Mouse (Mus musculus): ENCODE measurements around the gene Cd200r4. TPM values are rescaled to one million over a fixed set of nuclear protein-coding genes. Genes with fewer than 3 reads are reported as not detected.
"Not testable (repeated sequence)": the region's sequence is repeated elsewhere in the genome, so short reads cannot be mapped to it uniquely, and the experiment has no call there.

Gene Cd200r4
- polyA plus RNA-seq, 1 experiment from 2014 or later, result 0.16 TPM

GRCm38 (mm10) chr16:44780751-44781150, 30.8 kb upstream of the Cd200r4 start:
- Histone ChIP-seq H3K36me3 (no peaks in the 10 kb centered on the region), H3K4me1 (replicated peaks) (no peaks in the 10 kb centered on the region), H3K4me2 (no peak overlapping the region), H3K9me3 (replicated peaks) (no peaks in the 10 kb centered on the region), H3K4me3 (no peak overlapping the region), H3K27me3 (no peaks in the 10 kb centered on the region), H3K27ac (no peak overlapping the region), H3K9ac (no peak overlapping the region)
- 71% methylated on average over 4 of the region's 4 CpGs for WGBS
- ATAC-seq (replicated peaks; ENCODE audit: insufficient number of reproducible peaks, insufficient read depth, low FRiP score, low read depth), result no peak

DNA sequence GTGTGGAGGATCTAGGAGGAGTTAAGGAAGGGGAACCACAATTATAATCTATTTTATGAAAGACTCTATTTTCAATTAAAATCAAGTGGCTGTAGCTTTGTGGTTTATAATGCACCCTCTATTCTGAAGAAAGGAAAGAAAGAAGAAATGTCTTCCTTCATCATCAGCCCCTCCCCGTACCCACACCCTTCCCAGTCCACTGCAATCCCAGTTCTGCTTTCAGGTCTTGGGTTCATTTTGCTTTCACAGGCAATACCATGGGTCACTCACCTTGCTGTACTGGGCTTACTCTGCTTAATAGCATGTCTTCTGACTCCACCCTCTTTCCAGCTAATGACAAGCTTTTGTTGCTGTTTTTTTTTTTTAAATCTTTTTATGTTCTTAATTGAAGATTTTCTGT, 24.6 kb upstream of the Cd200r4 start:
- H3K36me3 ChIP-seq, result no peaks in the 10 kb centered on the region
- 78% methylated on average over 1 of the region's 1 CpGs for WGBS
- no peaks in the 10 kb centered on the region for H3K4me1 ChIP-seq (replicated peaks)
- no peak overlapping the region for H3K4me3 ChIP-seq
- no peak overlapping the region for H3K27ac ChIP-seq
- no peaks in the 10 kb centered on the region for H3K27me3 ChIP-seq
- no peak for ATAC-seq (replicated peaks; ENCODE audit: insufficient number of reproducible peaks, insufficient read depth, low FRiP score, low read depth)
- H3K9ac ChIP-seq, result no peak overlapping the region
- no peaks in the 10 kb centered on the region for H3K9me3 ChIP-seq (replicated peaks)
- no peak overlapping the region for H3K4me2 ChIP-seq

- Histone ChIP-seq H3K4me3 (no peak overlapping the region), H3K27me3 (no peaks in the 10 kb centered on the region), H3K9me3 (replicated peaks) (no peaks in the 10 kb centered on the region), H3K4me1 (replicated peaks) (no peaks in the 10 kb centered on the region), H3K36me3 (no peaks in the 10 kb centered on the region), H3K9ac (no peak overlapping the region), H3K27ac (no peak overlapping the region), H3K4me2 (no peak overlapping the region)
- no peak for ATAC-seq (replicated peaks; ENCODE audit: insufficient number of reproducible peaks, insufficient read depth, low FRiP score, low read depth)
Measured at GRCm38 (mm10) chr16:44794416-44794815, 17.1 kb upstream of the Cd200r4 start.

GRCm38 (mm10) chr16:44805976-44806375, 5.6 kb upstream of the Cd200r4 start:
- Histone ChIP-seq H3K9ac (no peak overlapping the region), H3K4me2 (no peak overlapping the region), H3K9me3 (replicated peaks) (no peaks in the 10 kb centered on the region), H3K4me3 (no peak overlapping the region), H3K27ac (no peak overlapping the region), H3K4me1 (replicated peaks) (no peaks in the 10 kb centered on the region), H3K27me3 (no peaks in the 10 kb centered on the region), H3K36me3 (no peaks in the 10 kb centered on the region)
- ATAC-seq (replicated peaks; ENCODE audit: insufficient number of reproducible peaks, insufficient read depth, low FRiP score, low read depth), result no peak

GRCm38 (mm10) chr16:44810223-44810622, 1.3 kb upstream of the Cd200r4 start:
- not testable (repeated sequence) for H3K9ac ChIP-seq; ATAC-seq (replicated peaks; ENCODE audit: insufficient number of reproducible peaks, insufficient read depth, low FRiP score, low read depth); H3K36me3 ChIP-seq; H3K4me2 ChIP-seq; H3K4me3 ChIP-seq; H3K27me3 ChIP-seq; H3K27ac ChIP-seq; H3K4me1 ChIP-seq (replicated peaks); H3K9me3 ChIP-seq (replicated peaks)
- 91% methylated on average over 4 of the region's 4 CpGs for WGBS

DNA sequence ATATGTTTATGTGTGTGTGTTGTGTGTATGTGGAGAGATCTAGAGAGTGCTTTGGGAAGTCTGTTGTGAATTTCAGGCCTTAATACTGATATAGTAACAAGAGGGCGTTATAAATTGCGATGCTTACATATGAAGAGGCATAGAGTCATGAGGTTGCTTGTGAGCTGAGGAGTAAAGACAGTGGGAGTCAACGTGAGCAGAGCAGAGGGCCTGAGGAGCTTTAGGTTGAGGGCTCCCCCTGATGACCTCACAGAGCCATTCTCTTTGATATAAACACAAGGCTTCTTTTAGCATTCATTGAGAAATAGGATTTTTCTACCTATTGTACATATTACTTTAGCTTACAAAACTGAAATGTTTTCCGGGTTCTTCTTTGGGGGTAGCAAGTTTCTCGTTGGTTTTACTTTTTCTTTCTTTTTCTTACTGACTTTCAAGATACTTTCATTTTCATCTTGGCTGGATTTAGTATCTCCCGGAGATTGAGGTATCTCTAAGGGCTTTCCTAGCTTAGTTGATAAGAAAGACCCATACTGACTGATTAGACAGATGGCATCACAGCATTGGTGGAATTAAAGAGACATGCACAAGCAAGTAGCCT, 1.0 kb downstream of the Cd200r4 start:
- H3K27me3 ChIP-seq, result no peaks in the 10 kb centered on the region
- 74% methylated on average over 6 of the region's 6 CpGs for WGBS
- no peaks in the 10 kb centered on the region for H3K9me3 ChIP-seq (replicated peaks)
- H3K4me1 ChIP-seq (replicated peaks), result no peaks in the 10 kb centered on the region
- no peak overlapping the region for H3K27ac ChIP-seq
- no peak overlapping the region for H3K4me2 ChIP-seq
- H3K36me3 ChIP-seq, result no peaks in the 10 kb centered on the region
- no peak for ATAC-seq (replicated peaks; ENCODE audit: insufficient number of reproducible peaks, insufficient read depth, low FRiP score, low read depth)
- no peak overlapping the region for H3K4me3 ChIP-seq
- no peak overlapping the region for H3K9ac ChIP-seq

DNA sequence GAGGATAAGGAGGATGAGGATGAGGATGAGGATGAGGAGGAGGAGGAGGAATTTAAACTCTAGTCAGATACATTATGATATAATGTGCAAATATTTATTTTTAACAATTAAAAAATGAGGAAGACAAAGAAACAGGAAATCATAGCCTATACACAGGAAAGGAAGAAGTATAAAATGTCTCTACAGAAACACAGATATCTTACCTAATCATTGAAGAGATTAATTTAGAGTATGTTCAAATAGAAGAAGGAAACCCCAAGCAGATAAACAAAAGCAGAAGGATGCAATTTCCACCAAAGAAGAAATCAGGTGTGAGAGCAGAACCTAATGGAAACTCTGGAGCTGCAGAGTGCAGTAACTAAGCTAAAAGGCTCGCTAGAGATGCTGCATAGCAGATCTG, 6.5 kb downstream of the Cd200r4 start:
- Histone ChIP-seq H3K4me1 (replicated peaks) (no peaks in the 10 kb centered on the region), H3K4me2 (no peak overlapping the region), H3K4me3 (no peak overlapping the region), H3K27ac (no peak overlapping the region), H3K9me3 (replicated peaks) (no peaks in the 10 kb centered on the region), H3K36me3 (no peaks in the 10 kb centered on the region), H3K9ac (no peak overlapping the region), H3K27me3 (no peaks in the 10 kb centered on the region)
- no peak for ATAC-seq (replicated peaks; ENCODE audit: insufficient number of reproducible peaks, insufficient read depth, low FRiP score, low read depth)
- 36% methylated on average over 1 of the region's 1 CpGs for WGBS

- H3K4me1 ChIP-seq (replicated peaks), result no peaks in the 10 kb centered on the region
- no peak overlapping the region for H3K4me2 ChIP-seq
- 72% methylated on average over 4 of the region's 4 CpGs for WGBS
- H3K27ac ChIP-seq, result no peak overlapping the region
- H3K4me3 ChIP-seq, result no peak overlapping the region
- ATAC-seq (replicated peaks; ENCODE audit: insufficient number of reproducible peaks, insufficient read depth, low FRiP score, low read depth), result no peak
- H3K27me3 ChIP-seq, result no peaks in the 10 kb centered on the region
- H3K9me3 ChIP-seq (replicated peaks), result no peaks in the 10 kb centered on the region
- H3K36me3 ChIP-seq, result no peaks in the 10 kb centered on the region
- H3K9ac ChIP-seq, result no peak overlapping the region
Measured at GRCm38 (mm10) chr16:44820545-44820944, 9.0 kb downstream of the Cd200r4 start.

DNA sequence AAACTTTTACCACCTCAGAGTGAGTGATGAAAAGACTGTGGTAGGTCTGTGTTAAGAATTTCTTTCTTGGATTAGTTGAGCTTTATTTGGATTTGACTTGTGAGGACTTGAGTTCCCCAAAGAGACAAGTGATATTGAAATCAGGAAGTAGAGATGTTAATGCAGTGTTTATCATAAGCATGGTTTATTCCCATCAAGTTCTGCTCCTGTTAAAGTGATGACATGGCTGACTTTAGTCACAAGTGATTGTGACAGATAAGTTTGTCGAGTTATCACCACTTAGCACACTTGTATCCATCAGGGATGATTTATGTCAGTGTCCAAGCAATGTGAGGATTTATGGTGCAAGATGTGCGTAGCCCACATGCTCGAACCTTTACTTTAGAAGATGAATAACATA, 20.8 kb downstream of the Cd200r4 start:
- Histone ChIP-seq H3K9me3 (replicated peaks) (no peaks in the 10 kb centered on the region), H3K4me3 (no peak overlapping the region), H3K9ac (no peak overlapping the region), H3K27me3 (no peaks in the 10 kb centered on the region), H3K4me2 (no peak overlapping the region), H3K27ac (no peak overlapping the region), H3K36me3 (no peaks in the 10 kb centered on the region), H3K4me1 (replicated peaks) (no peaks in the 10 kb centered on the region)
- no peak for ATAC-seq (replicated peaks; ENCODE audit: insufficient number of reproducible peaks, insufficient read depth, low FRiP score, low read depth)
- whole genome bisulfite sequencing, result 38% methylated on average over 3 of the region's 3 CpGs

DNA sequence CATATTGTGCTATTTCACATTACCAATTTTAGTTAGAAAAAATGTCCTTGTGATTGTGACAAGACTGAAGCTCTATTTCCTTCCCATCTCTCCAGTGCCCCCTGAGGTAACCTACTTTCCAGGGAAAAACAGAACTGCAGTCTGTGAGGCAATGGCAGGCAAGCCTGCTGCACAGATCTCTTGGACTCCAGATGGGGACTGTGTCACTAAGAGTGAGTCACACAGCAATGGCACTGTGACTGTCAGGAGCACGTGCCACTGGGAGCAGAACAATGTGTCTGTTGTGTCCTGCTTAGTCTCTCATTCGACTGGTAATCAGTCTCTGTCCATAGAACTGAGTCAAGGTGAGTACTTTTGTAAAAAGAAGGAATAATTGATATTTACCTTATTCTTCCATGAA, 21.7 kb downstream of the Cd200r4 start:
- not testable (repeated sequence) for H3K4me3 ChIP-seq; H3K4me1 ChIP-seq (replicated peaks); H3K9me3 ChIP-seq (replicated peaks); H3K36me3 ChIP-seq; H3K4me2 ChIP-seq; H3K9ac ChIP-seq; H3K27ac ChIP-seq; H3K27me3 ChIP-seq; ATAC-seq (replicated peaks; ENCODE audit: insufficient number of reproducible peaks, insufficient read depth, low FRiP score, low read depth)
- WGBS, result 38% methylated on average over 2 of the region's 2 CpGs

DNA sequence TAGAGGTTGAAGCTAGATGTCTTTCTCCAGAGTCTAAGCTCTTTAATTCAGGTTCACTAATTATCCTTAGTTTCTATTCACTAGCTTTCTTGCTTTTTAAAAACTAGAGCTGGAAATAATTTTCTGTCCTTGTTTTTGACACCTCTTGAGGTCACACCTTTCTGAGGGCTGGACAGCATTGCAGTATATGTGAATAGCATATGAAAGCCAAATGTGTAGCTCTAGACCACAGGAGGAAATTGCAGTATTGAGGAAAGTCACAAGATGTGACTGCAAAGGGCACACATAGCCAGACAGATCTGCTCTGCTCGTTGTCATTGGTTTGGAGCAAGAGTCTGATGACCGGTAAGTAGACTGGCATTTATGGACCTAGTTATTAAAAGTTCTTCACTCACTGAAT, 55.3 kb downstream of the Cd200r4 start, which contains the start of gene Cd200r2:
Gene Cd200r2, plus strand, starts transcription at position 301 of the 400 bp plus-strand sequence.
- Histone ChIP-seq H3K4me3 (no peak within 1 kb of the TSS), H3K9me3 (replicated peaks) (no peaks in the 10 kb centered on the region), H3K4me2 (no peak within 1 kb of the TSS), H3K27me3 (no peaks in the 10 kb centered on the region), H3K27ac (no peak within 1 kb of the TSS), H3K4me1 (replicated peaks) (no peaks in the 10 kb centered on the region), H3K9ac (no peak within 1 kb of the TSS), H3K36me3 (no peaks in the 10 kb centered on the region)
- 86% methylated on average over 2 of the region's 2 CpGs for WGBS
- ATAC-seq (replicated peaks; ENCODE audit: insufficient number of reproducible peaks, insufficient read depth, low FRiP score, low read depth), result no peak

GRCm38 (mm10) chr16:44875178-44875577, 63.6 kb downstream of the Cd200r4 start:
- no peak overlapping the region for H3K4me3 ChIP-seq
- no peak overlapping the region for H3K4me2 ChIP-seq
- no peaks in the 10 kb centered on the region for H3K4me1 ChIP-seq (replicated peaks)
- H3K36me3 ChIP-seq, result no peaks in the 10 kb centered on the region
- peak; percentile 74; the same call in 1 of the 2 replicates for ATAC-seq (replicated peaks; ENCODE audit: insufficient number of reproducible peaks, insufficient read depth, low FRiP score, low read depth)
- H3K27me3 ChIP-seq, result no peaks in the 10 kb centered on the region
- H3K9ac ChIP-seq, result no peak overlapping the region
- H3K9me3 ChIP-seq (replicated peaks), result no peaks in the 10 kb centered on the region
- no peak overlapping the region for H3K27ac ChIP-seq
- 26% methylated on average over 1 of the region's 1 CpGs for WGBS
